Mouse (Mus musculus): Measurements from ENCODE around the gene Tnp1.

DNA sequence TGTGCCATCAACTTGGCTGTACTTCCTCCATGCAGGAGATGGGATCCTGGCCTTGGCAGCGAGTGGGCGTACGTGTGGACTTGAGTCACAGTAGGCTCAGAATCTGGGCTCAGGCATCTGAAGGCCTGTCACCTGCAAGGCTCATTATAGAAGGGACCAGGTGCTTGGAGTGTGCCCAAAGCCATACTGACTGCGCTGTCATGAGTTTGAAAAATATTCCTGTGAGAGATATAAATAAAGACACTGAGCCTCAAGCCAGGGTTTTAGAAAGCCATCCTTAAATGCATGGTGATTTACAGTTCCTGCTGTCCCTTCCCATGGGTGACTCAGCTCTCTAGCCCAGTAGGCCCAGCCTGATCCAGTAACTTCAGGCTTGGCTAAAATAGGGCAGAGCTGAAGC, 49.3 kb downstream of the Tnp1 start:
- TF ChIP-seq CTCF (IDR thresholded peaks at IDR 0.05; ENCODE audit: low read depth, low read length), result no peak
- no peak for TF ChIP-seq GATA1 (IDR thresholded peaks at IDR 0.05; ENCODE audit: borderline replicate concordance, low read length)

Data from G1E (cell line).